Mouse (Mus musculus) regulatory T cell (primary cell): ENCODE results near the gene Olfr148.

ENCODE experiments used
- in situ Hi-C: fragments of 300-600 bp; cut with MboI, MseI; formaldehyde crosslinking; loops from one replicate; pipeline ENCODE4 v1.15.1; 2025; ENCODE audit warnings: high pct_unique_total_duplicates

The Olfr148 gene

GRCm38 (mm10) chr9:39610355-39610754 is at the start of gene Olfr148:
Gene Olfr148 (plus strand): TSS chr9:39610655.
- in situ Hi-C loops = no loop called here

DNA sequence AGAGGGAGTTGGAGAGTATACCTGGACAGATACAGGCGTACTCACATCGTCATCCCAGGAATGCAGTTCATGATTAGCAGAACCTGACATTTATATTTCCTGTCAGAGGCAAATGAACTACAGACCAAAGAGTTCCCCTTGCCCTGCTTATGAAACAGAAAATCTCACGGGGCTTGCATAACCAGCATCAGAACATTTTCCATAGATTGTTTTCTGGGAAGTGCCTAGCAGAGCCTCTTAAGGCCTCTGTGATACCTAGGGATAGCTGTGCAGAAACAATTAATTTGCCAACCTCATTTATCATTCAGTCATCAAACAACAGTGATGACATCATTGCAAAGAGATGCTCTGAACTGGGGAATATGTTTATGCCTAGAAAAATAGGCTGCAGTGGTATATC is 35.0 kb upstream of the Olfr148 start, which contains the start of gene Olfr959:
Gene Olfr959 (minus strand): TSS at position 101 of the 400 bp plus-strand sequence.
- in situ Hi-C loops = no loop called here

GRCm38 (mm10) chr9:39577050-39577449 is 33.4 kb upstream of the Olfr148 start:
- in situ Hi-C loops = no loop called here

GRCm38 (mm10) chr9:39602536-39603332 is 7.7 kb upstream of the Olfr148 start:
- in situ Hi-C loops = no loop called here

GRCm38 (mm10) chr9:39603333-39603845 is 7.1 kb upstream of the Olfr148 start:
- in situ Hi-C loops = no loop called here

DNA sequence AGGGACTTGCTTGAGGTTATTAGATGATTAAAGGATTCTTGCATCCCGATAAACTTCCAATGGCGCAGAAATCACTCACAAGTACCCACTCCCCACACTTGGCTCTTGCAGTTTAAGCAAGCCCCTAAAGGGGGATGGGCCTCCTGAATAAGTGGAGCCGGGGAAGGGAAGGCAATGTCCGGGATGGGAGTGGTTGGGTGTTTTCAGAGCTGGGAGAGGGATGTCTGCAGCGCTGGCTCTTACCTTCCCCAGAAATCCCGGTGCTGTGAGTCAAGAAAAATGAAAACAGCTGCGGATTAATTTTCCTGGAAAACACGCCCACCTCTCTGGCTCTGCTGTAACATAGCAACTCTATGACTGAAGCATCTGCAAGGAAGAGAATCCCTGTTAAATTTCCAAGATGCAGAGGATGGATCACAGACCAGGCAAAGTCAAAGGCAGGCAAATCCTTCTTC is 6.4 kb upstream of the Olfr148 start, which contains the start of gene AW551984:
Gene AW551984 (minus strand): TSS at position 405 of the 455 bp plus-strand sequence.
- in situ Hi-C loops = no loop called here

- in situ Hi-C loops = no loop called here
Measured at GRCm38 (mm10) chr9:39608497-39608896, 2.0 kb upstream of the Olfr148 start.

- in situ Hi-C loops = no loop called here
Measured at GRCm38 (mm10) chr9:39611953-39612352, 1.5 kb downstream of the Olfr148 start.

DNA sequence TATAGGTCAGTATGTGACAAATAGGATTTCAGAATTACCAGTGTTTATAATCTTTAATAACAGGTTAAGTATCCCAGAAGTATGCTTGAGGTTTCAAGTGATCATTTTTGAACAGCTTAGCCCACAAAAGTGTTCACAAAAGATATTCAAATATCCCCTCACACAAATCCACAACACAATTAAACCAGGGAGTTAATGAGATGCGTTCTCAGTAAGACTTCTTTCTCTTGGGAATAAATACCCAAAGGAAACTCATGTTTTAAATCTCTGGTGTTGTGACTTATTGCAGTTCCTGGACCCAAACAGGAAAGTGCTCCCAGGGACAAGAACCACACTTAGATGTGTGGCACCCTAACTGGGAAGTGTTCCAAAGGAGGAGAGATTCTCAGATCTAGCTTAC is 10.6 kb downstream of the Olfr148 start, which contains the start of gene Olfr960:
Gene Olfr960 (plus strand): TSS at position 301 of the 400 bp plus-strand sequence.
- in situ Hi-C loops = no loop called here

- in situ Hi-C loops = no loop called here
Measured at GRCm38 (mm10) chr9:39623783-39624182, 13.3 kb downstream of the Olfr148 start.

DNA sequence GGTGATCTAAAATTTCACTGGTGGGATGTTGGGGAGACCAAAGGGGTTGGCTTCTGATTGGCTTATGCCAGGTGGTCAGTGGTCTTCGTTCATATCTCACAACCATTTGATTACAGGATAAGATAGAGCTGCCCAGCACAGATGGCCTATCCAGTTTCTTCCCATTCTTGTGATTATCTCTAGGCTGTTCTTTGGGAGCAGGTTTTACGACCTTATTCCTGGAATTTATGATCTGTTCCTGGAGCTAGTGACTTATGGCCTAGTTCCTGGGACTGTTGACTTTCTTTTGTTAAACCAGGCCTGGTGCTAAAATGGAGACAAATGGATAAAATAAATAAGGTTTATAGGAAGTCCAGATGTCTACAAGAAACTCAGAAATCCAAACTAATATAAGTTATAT is 14.3 kb downstream of the Olfr148 start:
- in situ Hi-C loops = no loop called here

GRCm38 (mm10) chr9:39629069-39629468 is 18.6 kb downstream of the Olfr148 start:
- in situ Hi-C loops = no loop called here

GRCm38 (mm10) chr9:39633913-39634594 is 23.6 kb downstream of the Olfr148 start:
- in situ Hi-C loops = no loop called here

GRCm38 (mm10) chr9:39644785-39645184 is 34.3 kb downstream of the Olfr148 start, which contains the start of gene Olfr961:
Gene Olfr961 (plus strand): TSS chr9:39645085.
- in situ Hi-C loops = no loop called here

DNA sequence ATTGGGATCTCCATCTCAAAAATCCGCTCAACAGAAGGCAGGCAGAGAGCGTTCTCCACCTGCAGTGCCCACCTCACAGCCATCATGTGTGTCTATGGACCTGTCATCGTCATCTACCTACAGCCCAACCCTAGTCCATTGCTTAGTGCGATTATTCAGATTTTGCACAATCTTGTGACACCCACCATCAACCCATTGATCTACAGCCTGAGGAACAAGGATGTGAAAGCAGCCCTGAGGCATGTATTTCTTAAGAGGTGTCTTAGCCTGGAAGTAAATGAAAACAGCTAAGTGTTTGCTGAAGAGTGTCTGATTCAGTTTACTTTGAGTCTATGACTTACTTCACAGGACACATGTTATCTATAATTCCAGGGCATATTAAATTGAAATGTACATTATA is 36.9 kb downstream of the Olfr148 start:
- in situ Hi-C loops = no loop called here

DNA sequence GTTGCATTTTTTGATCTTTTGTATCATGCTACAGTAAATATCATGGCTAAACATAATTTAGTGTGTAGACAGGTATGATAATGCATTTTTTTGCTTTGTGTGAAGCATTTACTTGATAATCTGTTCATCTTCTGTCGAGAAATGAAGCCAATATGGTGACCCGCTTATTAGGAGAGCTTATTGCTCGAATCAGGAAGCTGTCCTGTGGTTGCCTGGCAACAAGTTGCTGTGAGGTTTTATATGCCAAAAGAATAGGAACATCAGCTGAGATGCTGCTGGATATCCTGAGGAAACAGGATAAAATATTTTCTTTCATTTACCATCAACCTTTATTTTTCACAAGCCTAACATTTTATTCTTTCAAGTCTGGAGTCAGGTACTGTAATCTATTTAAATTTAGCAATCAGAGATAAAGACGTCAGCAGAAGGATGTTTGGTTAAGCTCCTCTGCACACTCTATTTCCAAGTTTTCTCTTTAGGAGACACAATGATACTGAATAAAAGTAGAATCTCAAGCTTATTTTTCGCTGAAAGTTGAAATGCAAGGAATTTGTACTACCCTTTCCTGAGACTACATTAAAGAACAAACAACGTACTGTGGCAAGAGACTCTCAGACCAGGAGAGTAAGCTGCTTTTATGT is 44.4 kb downstream of the Olfr148 start:
- in situ Hi-C loops = no loop called here
